Mouse (Mus musculus): ENCODE results near the gene Tpx2. TPM values are rescaled to one million over a fixed set of nuclear protein-coding genes. Genes with fewer than 3 reads are reported as not detected.

Gene Tpx2
- polyA plus RNA-seq, 1 experiment from 2014 or later, result 46.4 TPM

DNA sequence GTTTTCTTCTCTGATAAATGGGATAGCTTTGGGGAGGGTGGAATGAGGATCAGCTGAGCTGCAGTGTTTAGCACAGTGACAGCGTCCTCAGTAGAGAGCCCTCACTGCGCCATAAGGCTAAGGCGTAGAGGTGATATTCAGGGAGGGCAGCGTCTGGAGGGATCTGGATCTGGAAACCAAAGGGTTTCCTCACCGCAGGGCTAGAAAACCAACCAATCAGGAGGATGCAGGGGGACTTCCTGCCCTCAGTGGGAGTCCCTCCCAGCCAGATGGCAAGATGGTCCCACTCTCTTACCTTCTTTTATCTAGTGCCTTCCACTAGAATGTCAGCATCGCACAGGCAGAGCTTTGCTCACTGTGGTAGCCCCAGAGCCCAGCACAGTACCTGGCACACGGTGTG is 94.0 kb downstream of the Tpx2 start:
- 48% methylated on average over 7 of the region's 7 CpGs for WGBS
- no peak overlapping the region for H3K4me3 ChIP-seq (replicated peaks)
- H3K4me1 ChIP-seq (replicated peaks), result peaks cover 16% of the 10 kb centered on the region
- 0 out of 2 replicates have a peak, but pooled peaks have one; percentile 9 for ATAC-seq
- no peaks in the 10 kb centered on the region for H3K9me3 ChIP-seq
- H3K27ac ChIP-seq, result no peak overlapping the region
- H3K4me2 ChIP-seq (replicated peaks), result no peak overlapping the region
- no peaks in the 10 kb centered on the region for H3K36me3 ChIP-seq
- peaks cover 79% of the 10 kb centered on the region for H3K27me3 ChIP-seq
- H3K9ac ChIP-seq (replicated peaks), result no peak overlapping the region

DNA sequence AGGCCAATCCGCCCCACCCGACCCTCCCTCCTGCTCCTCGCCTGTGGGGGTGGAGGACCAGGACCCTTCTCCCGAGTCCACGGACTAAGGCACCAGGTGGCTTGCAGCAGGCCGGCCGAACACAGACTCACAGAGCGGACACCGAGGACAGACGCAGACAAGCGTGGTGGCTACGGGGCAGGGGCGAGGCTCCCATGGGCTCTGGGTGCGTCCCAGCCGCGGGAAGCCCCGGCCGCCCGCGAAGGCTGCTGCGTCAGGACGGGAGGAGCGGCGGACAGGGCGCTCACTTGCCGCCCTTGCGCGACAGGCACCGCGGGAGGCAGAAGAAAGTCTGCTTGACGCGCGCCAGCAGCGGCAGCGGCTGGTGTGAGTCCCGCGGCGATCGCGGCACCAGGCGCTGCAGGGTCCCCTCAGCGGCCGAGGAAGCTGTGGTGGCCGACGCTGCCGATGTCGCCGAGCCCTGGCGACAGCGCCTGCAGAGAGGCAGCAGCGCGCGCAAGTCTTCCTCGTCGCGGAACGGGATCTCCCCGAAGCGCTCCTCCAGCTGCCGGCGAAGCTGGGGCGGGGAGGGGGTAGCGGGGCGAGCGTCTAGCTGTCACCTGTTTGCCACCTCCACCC is 95.2 kb downstream of the Tpx2 start:
- peaks cover 84% of the 10 kb centered on the region for H3K27me3 ChIP-seq

DNA sequence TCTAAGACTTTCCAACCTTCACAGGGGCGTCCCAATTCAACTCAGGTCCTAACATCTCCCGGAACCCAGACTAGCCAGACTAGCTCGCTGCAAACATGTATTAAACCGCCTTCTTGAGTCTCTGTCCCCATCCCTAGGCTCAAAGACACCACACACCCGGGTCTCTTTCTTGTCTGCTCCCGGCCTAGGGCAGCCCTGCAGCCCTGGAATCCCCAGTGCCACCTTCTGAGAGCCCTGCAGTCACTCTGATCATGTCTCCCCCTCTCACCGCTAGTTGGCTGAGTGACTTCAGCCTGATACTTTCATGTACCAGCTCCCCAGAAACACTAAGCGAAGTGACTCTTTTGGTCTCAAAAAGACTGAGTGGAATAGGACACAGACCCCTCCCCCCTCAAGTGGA is 95.8 kb downstream of the Tpx2 start:
- Histone ChIP-seq H3K9ac (replicated peaks) (peak overlapping the region; percentile 71), H3K27me3 (peaks cover 78% of the 10 kb centered on the region), H3K9me3 (no peaks in the 10 kb centered on the region), H3K36me3 (no peaks in the 10 kb centered on the region), H3K4me3 (replicated peaks) (peak overlapping the region; percentile 47), H3K4me1 (replicated peaks) (peaks cover 16% of the 10 kb centered on the region), H3K27ac (no peak overlapping the region), H3K4me2 (replicated peaks) (peak overlapping the region; percentile 87)
- WGBS, result 5% methylated on average over 8 of the region's 8 CpGs
- ATAC-seq, result no peak

More for the DNA sequence above, 95.2 kb downstream of the Tpx2 start:
- peak; percentile 47 for ATAC-seq
- no peaks in the 10 kb centered on the region for H3K9me3 ChIP-seq
- H3K4me3 ChIP-seq (replicated peaks), result peak overlapping the region; percentile 47
- H3K9ac ChIP-seq (replicated peaks), result peak overlapping the region; percentile 71
- H3K36me3 ChIP-seq, result no peaks in the 10 kb centered on the region
- peaks cover 16% of the 10 kb centered on the region for H3K4me1 ChIP-seq (replicated peaks)
- under 1% methylated on average over 64 of the region's 65 CpGs for WGBS
- H3K27ac ChIP-seq, result no peak overlapping the region
- H3K4me2 ChIP-seq (replicated peaks), result peak overlapping the region; percentile 87

DNA sequence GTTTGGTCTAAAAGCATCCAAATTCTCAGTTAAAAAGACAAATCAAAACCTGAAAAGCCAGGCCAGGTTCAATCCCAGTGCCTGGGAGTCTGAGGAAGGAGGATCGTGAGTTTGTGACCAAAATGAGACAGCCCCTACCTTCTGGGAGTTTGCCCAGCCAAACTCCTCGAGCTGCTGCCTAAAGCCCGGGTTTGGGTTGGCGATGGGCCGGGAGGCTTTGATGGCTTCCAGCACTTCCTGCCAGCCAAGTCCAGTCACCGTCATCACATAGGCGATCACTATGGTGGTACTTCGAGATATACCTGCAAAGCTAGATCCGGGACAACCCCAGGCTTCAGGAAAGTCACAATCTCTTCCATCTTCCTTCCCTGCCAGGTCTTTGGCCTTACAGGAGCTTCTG is 96.2 kb downstream of the Tpx2 start:
- no peaks in the 10 kb centered on the region for H3K36me3 ChIP-seq
- peaks cover 77% of the 10 kb centered on the region for H3K27me3 ChIP-seq
- 0 out of 2 replicates have a peak overlapping the region, but pooled peaks have one; percentile 87 for H3K4me2 ChIP-seq (replicated peaks)
- WGBS, result 64% methylated on average over 9 of the region's 9 CpGs
- no peak for ATAC-seq
- no peak overlapping the region for H3K27ac ChIP-seq
- H3K4me3 ChIP-seq (replicated peaks), result no peak overlapping the region
- H3K9me3 ChIP-seq, result no peaks in the 10 kb centered on the region
- peaks cover 16% of the 10 kb centered on the region for H3K4me1 ChIP-seq (replicated peaks)
- H3K9ac ChIP-seq (replicated peaks), result no peak overlapping the region

Small RNAs within 50 kb of the gene (microRNA-seq; reads per million reads assigned to microRNA genes)
- 1.9 reads per million for gene Mir5622

Other genes with a start within 250 kb of the Tpx2 start
- not detected in 2 replicates for gene Defb45, start 248.6 kb upstream of the Tpx2 start, polyA plus RNA-seq (2015; fragmentation: Nextera tagmentation; extraction: Ambion mirVana)
- gene Defb36, start 243.6 kb upstream of the Tpx2 start, polyA plus RNA-seq (2015; fragmentation: Nextera tagmentation; extraction: Ambion mirVana), result not detected in 2 replicates
- gene Defb25, start 224.9 kb upstream of the Tpx2 start, polyA plus RNA-seq (2015; fragmentation: Nextera tagmentation; extraction: Ambion mirVana), result not detected in 2 replicates
- 0.15 and 0.27 TPM in 2 replicates for gene Rem1, start 221.0 kb upstream of the Tpx2 start, polyA plus RNA-seq (2015; fragmentation: Nextera tagmentation; extraction: Ambion mirVana)
- 171 and 181 TPM in 2 replicates for gene H13, start 178.5 kb upstream of the Tpx2 start, polyA plus RNA-seq (2015; fragmentation: Nextera tagmentation; extraction: Ambion mirVana)
- gene Mcts2, start 160.9 kb upstream of the Tpx2 start, polyA plus RNA-seq (2015; fragmentation: Nextera tagmentation; extraction: Ambion mirVana), result 42.7 and 44.1 TPM in 2 replicates
- 32.8 and 39.4 TPM in 2 replicates for gene Id1, start 111.7 kb upstream of the Tpx2 start, polyA plus RNA-seq (2015; fragmentation: Nextera tagmentation; extraction: Ambion mirVana)
- gene Cox4i2, start 93.8 kb upstream of the Tpx2 start, polyA plus RNA-seq (2015; fragmentation: Nextera tagmentation; extraction: Ambion mirVana), result 4.1 and 5.5 TPM in 2 replicates
- 190 and 195 TPM in 2 replicates for gene Bcl2l1, start 16.2 kb upstream of the Tpx2 start, polyA plus RNA-seq (2015; fragmentation: Nextera tagmentation; extraction: Ambion mirVana)
- 0.06 and 0.07 TPM in 2 replicates for gene Mylk2, start 63.4 kb downstream of the Tpx2 start, polyA plus RNA-seq (2015; fragmentation: Nextera tagmentation; extraction: Ambion mirVana)
- 3.4 and 3.6 TPM in 2 replicates for gene Foxs1, start 85.2 kb downstream of the Tpx2 start, polyA plus RNA-seq (2015; fragmentation: Nextera tagmentation; extraction: Ambion mirVana)
- 3.5 and 6.3 TPM in 2 replicates for gene Dusp15, start 103.7 kb downstream of the Tpx2 start, polyA plus RNA-seq (2015; fragmentation: Nextera tagmentation; extraction: Ambion mirVana)
- gene Ttll9, start 114.5 kb downstream of the Tpx2 start, polyA plus RNA-seq (2015; fragmentation: Nextera tagmentation; extraction: Ambion mirVana), result 3.4 and 3.9 TPM in 2 replicates
- gene Pdrg1, start 167.5 kb downstream of the Tpx2 start, polyA plus RNA-seq (2015; fragmentation: Nextera tagmentation; extraction: Ambion mirVana), result 175 and 193 TPM in 2 replicates
- gene Xkr7, start 183.9 kb downstream of the Tpx2 start, polyA plus RNA-seq (2015; fragmentation: Nextera tagmentation; extraction: Ambion mirVana), result 1.7 and 2.0 TPM in 2 replicates
- 0.79 and 1.6 TPM in 2 replicates for gene Ccm2l, start 218.0 kb downstream of the Tpx2 start, polyA plus RNA-seq (2015; fragmentation: Nextera tagmentation; extraction: Ambion mirVana)

Data from midbrain, embryonic 13.5 days (tissue).